Mouse (Mus musculus): ENCODE results near the gene Lum. TPM values are rescaled to one million over a fixed set of nuclear protein-coding genes. Genes with fewer than 3 reads are reported as not detected.
A peak's percentile ranks its signal among the peaks of the same experiment; 100 is the strongest.

Gene Lum
- total RNA-seq (2021), result 10 to 100 TPM; 51.3 to 56.9 TPM
- long read RNA-seq, experiment 1, transcript Lum-201 (3 exons, 2,448 nt), result major isoform, 100 of 106 reads
- long read RNA-seq, experiment 1, partial matches to known transcripts, result 6 of 106 reads
- long read RNA-seq, experiment 1, other reads (novel, unspliced or antisense), result 0 of 106 reads
- long read RNA-seq, experiment 2, transcript Lum-201 (3 exons, 2,448 nt), result major isoform, 38 of 39 reads
- long read RNA-seq, experiment 2, partial matches to known transcripts, result 1 of 39 reads
- long read RNA-seq, experiment 2, other reads (novel, unspliced or antisense), result 0 of 39 reads

DNA sequence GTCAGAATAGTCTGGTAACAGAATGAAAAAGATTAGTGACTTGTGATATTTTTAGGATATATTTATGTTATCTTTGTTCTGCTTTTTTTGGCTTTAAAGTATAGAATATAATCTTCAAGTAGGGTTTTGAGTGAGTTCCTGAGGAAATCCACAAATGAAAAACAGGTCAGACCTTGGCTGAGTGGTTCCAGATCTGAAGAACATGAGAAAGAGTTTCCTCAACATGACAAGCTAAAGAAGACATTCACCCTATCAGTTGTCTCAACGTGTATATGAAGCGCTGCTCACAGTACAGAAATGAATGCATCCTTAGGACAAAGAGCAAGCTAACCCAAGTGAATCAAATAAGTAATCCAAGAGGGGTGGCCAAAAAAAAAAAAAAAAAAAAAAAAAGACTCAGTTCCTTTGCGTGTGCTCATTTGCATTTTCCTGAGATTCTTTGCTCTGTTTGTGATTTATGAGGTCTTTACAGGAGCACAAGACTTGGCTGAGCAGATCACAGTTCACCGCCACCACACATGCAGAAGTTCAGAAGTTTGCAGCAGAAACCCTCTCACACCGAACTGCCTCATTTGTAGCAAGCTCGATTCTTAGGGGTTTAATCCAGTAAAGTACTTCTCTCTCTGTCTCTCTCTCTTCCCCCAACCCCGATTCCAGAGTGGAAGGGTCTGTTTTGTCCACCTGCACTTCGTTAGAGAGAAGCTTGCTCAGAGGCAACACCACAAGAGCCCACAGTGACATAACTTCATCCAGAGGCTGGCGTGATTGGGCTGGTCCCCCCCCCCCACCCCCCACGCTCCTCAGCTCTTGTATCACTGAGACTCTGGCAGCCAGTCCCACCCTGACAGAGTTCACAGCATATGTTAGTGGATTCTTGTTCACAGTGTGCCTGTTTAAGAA, at the start of gene Lum:
TSS of gene Lum (plus strand) at position 172 of the 900 bp plus-strand sequence.
- DNase-seq, result no peak

DNA sequence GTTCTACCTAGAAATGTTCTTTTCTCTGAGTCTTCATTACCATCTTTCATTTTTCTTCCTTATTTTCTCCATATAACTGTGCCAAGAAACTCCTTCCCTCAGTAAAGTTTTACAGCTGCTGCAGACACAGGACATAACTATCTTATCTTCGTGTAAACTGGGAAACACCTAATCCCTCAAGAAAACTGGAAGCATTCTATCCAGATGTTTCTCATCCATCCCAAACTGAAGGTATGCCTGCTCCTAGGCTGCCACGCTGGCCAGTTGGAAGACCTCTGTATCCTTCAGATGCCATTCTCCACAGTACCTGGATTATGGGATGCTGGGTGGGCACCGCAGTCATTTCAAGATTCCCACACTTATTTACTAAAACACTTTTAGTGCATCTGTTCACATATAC, 41.6 kb upstream of the Lum start:
- no peak for DNase-seq

DNA sequence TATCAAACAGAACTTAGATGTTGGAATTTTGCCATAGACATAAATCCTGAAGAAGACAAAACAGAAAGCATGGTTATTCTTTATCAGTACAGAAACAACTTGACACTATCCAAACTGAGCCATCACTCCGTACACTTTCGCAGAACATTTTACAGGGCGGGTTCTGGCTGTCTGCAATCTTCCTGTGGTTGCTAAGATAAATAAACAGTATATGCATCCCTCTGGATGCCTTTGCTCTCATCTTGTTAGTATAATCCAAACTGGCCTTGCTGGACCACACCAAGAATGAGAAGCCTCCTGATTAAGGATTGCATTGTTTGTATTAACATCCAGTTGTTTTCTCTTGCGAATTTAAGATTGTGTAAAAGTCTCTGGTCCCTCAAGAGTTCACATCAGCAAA, 29.2 kb upstream of the Lum start:
- no peak for DNase-seq

DNA sequence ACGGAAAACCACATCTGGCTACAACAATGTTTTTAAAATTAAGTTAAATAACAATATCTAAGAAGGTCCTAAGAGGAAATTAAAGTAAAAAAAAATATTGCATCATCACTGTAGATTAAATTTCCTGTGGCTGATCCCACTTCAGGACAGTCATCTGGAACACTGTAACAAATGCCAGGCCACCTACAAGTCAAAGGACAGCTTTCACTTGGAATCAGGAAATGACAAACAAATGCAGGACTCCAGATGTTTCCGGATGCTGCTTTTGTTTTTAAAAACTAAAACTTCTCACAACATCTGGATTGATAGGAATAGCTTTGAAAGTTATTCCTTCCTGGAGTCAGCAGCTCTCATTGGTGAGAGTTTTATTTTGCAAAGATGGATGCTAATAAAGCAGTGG, 28.0 kb upstream of the Lum start:
- no peak for DNase-seq

DNA sequence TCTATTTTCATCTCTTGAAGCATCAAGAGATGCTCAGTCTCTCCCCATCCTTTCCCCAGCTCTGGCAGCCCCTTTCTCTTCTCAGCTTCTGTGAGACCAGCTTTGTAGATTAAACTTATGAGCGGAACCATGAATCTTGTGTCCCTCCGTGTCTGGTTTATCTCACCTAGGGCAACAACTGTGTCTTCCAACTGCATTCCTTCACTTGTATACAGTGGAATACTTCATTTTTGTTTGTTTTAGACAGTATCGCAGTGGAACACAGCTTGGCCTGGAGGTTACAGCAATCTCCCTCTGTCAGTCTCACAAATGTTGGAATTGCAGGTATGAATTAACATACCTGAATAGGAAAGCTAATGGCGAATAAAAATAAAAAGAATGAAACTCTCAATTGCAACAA, 26.7 kb upstream of the Lum start:
- no peak for DNase-seq

GRCm38 (mm10) chr10:97547740-97548139, 17.2 kb upstream of the Lum start:
- DNase-seq, result no peak

DNA sequence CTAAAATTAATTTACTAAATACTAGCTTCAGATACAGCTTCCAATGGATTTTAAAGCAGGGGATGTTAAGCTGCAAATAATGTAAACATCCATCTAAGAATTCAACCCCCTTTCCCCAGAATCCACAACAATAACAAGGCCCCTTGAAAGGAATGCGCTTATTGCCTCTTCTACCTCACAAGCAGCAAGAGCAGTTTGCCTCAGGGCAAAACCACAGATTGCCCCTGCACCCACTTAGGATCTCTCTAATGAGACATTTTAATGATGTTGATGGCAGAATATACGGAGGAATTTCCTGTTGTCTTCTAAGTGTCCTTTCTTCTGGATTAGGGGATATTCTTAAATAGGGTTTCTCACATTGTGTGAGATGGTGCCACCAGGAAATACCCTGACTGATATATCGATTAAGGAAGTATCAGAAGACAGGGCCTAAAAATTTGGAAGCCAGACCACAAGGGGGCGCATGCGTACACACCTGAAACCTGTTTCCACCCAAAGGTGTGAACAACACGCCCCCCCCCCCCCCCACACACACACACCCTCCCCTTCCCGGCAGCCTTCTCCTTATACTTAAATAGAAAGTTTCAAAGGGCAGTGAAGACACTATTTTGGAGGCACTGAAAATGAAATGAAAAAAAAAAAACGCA, 2.7 kb downstream of the Lum start:
- DNase-seq, result peak; percentile 28

DNA sequence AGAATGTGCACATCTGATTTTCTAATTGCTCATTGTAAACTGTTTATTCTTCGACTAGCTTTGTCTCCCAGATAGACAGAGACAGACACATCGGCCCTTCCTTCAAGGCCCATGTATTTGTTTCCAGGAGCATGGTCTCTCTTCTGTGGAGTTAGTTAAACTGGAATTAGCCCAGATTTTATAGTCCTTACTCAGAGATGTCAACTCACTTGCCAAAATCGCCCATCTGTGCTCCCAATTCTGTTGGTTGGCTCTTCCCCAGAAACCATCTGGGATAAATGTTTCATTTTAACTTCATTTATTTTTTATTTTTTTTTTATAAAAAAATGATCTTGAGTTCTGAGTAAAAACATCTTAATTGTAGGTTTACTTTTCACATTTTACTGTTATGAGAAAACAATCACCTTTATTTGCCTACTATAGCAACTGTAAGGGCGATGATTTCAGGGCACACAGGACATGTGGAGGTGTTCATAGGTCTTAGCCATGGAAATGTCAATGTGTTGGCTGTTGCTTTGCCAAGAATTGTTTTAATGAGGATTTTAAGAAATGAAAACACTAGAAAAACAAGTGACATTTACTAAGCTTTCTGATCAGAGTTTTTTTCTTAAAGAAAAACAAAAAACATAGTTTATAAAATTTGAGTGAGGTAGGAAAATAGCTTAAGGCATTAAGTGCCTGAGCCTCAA, 17.8 kb downstream of the Lum start:
- DNase-seq, result no peak

DNA sequence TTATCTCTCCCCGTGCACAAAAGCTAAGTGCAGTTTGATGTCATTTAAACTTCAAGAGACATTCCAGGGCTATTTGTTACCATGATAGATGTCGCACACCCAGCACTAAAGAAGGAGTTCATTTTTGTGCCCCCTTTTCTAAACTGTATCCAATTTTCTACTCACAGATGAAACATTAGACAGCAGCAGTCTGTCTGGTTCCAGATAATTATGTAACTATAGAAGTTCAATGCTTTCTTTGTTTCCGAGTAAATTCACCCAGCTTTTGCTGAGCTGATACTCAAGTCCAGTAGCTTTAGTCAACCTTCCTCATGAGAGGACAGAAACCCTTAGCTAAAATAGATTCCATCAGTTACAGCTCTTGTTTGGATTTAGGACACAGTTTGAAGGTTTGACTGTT, 19.2 kb downstream of the Lum start:
- no peak for DNase-seq

DNA sequence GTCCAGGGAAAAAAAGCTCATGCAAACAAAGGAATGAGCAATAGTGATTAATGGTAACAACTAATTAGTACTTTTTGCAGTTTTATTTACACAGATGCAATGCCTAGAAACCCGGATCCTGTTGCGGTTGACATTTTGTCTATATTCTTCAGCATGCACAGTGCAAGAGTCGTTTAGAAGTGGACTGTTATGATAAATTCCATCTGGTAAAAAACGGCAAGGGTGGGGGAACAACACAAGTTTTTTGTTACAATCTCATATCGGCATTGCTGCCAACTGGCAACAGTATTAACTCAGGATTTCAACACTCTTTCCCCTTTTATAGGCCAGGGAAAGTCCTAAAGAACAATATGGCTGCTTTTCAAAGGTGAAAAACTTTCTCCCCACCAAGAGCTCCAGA, 22.2 kb downstream of the Lum start:
- no peak for DNase-seq

DNA sequence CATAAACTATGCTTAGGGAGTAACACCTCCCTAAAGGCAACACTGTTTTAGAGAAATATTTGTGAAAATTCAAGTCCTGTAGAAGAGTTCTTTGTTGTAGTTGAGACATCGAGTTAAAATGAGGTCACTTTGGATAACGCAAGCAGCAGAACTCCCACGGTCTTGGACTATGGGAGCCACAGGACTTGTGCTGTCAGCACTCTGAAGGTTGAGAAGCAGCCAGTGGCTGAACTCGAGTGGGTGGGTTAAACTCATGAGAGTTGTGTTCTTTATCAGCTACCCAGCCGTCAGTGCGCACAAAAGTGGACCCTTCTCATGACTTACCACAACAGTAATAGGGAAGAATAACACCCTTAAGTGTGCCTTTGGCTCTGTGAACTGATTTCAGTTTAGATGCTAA, 24.6 kb downstream of the Lum start:
- DNase-seq, result no peak

GRCm38 (mm10) chr10:97591036-97591435, 26.1 kb downstream of the Lum start:
- DNase-seq, result no peak

DNA sequence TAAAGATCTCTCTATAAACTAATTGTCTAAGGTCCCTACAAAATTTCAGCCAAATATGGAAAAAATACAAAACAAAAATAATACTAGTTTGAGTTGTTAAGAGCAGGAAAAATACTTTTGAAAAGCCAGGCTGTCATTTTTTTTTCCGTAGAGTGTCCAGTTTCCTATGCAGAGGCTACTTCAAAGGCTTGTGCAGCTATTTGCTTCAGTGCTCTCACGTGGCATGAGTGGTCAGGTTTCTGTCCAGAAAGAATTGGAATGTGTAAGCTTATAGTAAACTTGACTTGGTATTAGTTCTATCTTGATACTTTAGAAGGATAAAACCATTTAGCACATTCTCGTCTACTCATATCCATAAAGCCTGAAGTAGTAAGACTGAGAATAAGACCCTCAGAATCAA, 26.8 kb downstream of the Lum start:
- no peak for DNase-seq

DNA sequence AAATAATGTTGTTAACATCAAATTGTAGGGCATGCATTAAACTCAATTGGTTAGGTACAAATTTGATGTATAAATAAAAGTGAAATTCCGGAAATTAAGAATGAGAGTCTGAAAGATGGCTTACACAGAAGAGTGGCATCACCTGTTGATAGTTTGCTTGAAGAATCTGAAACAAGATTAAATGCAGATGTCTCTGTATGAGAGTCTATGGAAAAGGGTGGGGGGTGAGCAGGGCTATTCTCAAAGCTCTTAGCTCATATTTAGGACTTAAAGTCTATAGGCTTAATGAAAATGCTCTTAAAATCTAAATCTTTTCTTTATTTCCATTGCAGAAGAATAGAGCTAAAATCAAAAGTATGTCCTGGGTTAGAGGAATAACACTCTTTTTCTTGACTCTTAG, 30.8 kb downstream of the Lum start:
- no peak for DNase-seq

GRCm38 (mm10) chr10:97601744-97602143, 36.8 kb downstream of the Lum start:
- DNase-seq, result no peak

- DNase-seq, result no peak
These were observed 38.3 kb downstream of the Lum start for GRCm38 (mm10) chr10:97603256-97603655.

DNA sequence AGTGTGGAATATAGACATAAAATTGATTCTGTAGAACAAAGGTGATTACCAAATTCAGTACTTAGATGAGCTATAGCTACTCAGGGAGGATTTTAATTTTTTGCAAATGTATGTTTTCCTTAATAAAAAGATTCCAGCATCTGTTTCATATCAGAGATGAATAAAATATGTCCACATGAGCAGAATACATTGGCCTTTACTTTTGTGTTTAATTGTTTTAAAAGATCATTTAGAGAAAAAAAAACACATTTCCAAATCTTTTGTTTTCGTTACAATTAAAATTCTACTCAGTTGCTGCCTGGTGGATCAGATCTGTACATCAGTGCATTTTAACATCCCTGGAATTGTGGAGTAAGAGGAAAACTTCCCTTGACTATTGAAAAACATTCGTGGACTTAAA, 41.7 kb downstream of the Lum start, which contains the start of gene Kera:
TSS of gene Kera (plus strand) at position 301 of the 400 bp plus-strand sequence.
- no peak for DNase-seq

Other genes starting within 250 kb of the Lum start
- gene Dcn, start 85.5 kb upstream of the Lum start, total RNA-seq (2021), result 100 to 1,000 TPM; 277 to 311 TPM
- under 1 TPM; 0.61 to 0.75 TPM for gene Kera, start 41.8 kb downstream of the Lum start, total RNA-seq (2021)
- under 1 TPM; 0.36 to 0.79 TPM for gene Epyc, start 78.9 kb downstream of the Lum start, total RNA-seq (2021)
- gene Ccer1, start 127.9 kb downstream of the Lum start, total RNA-seq (2021), result not detected
- gene C030005K15Rik, start 161.6 kb downstream of the Lum start, total RNA-seq (2021), result not detected

Measured in adrenal gland, postnatal 10 days (tissue).